Mouse (Mus musculus) thymus, adult 2 months (tissue): ENCODE data around the gene Brpf1.

Experiments
- CTCF ChIP-seq: fragments of 200-500 bp; IDR thresholded peaks from 2 replicates; pipeline ENCODE4 v1.5.1; 2012; ENCODE audit warnings: mild to moderate bottlenecking, control low read depth, low read length, moderate library complexity, borderline replicate concordance; ENCODE audit not compliant: control insufficient read depth, poor library complexity, insufficient read depth; ENCODE audit errors: extremely low read depth
- POLR2A ChIP-seq: fragments of 200-500 bp; IDR thresholded peaks from 2 replicates; pipeline ENCODE4 v1.6.1; 2012; ENCODE audit warnings: mild to moderate bottlenecking, low read length, control low read depth, moderate library complexity; ENCODE audit not compliant: control insufficient read depth, poor library complexity, insufficient read depth; ENCODE audit errors: extremely low read depth

GRCm38 (mm10) chr6:113296639-113297038, 10.3 kb upstream of the Brpf1 start:
- TF ChIP-seq CTCF (no peak), POLR2A (no peak)
